Mouse (Mus musculus) MEL (cell line): ENCODE measurements around the gene Psd. TPM values are rescaled to one million over a fixed set of nuclear protein-coding genes. Genes with fewer than 3 reads are reported as not detected.

Experiments
- DNase-seq: peaks from one replicate; pipeline ENCODE4 v3.0.0; 2011; ENCODE audit warnings: low read depth, low spot score
- H3K27ac ChIP-seq: 2 replicates; pipeline ENCODE4 v1.5.1; 2012; ENCODE audit warnings: low read depth, mild to moderate bottlenecking, control low read depth, low read length, moderate library complexity; ENCODE audit not compliant: control insufficient read depth
- H3K27me3 ChIP-seq, 2 experiments: fragments of 150-350 bp in 1 of 2; sonication (generic) in 1 of 2; 2 replicates each; pipeline ENCODE4 v1.6.1; 2012; ENCODE audit warnings: low read length in 2 of 2, mild to moderate bottlenecking in 2 of 2, improper control_type of control experiment in 1 of 2, moderate library complexity in 1 of 2; ENCODE audit not compliant: insufficient read depth in 2 of 2, control insufficient read depth in 1 of 2
- H3K36me3 ChIP-seq, 2 experiments: 2 replicates each; pipeline ENCODE4 v1.6.1; 2012 to 2014; ENCODE audit warnings: low read length in 2 of 2, improper control_type of control experiment in 1 of 2, inconsistent platforms in 1 of 2, mild to moderate bottlenecking in 1 of 2; ENCODE audit not compliant: insufficient read depth in 2 of 2, control insufficient read depth in 1 of 2
- H3K4me1 ChIP-seq, 2 experiments: fragments of 150-350 bp in 1 of 2; sonication (generic) in 1 of 2; 2 replicates each; pipeline ENCODE4 v1.6.1; 2012; ENCODE audit warnings: low read length in 2 of 2, improper control_type of control experiment in 1 of 2, mild to moderate bottlenecking in 1 of 2; ENCODE audit not compliant: insufficient read depth in 2 of 2, control insufficient read depth in 1 of 2
- H3K4me3 ChIP-seq, 2 experiments: fragments of 150-350 bp in 1 of 2; sonication (generic) in 1 of 2; 2 replicates each; pipeline ENCODE4 v1.5.1; 2012; ENCODE audit warnings: low read depth in 2 of 2, low read length in 2 of 2, mild to moderate bottlenecking in 2 of 2, moderate library complexity in 2 of 2, control low read depth in 1 of 2, improper control_type of control experiment in 1 of 2; ENCODE audit not compliant: control insufficient read depth in 1 of 2, insufficient read depth in 1 of 2
- H3K79me2 ChIP-seq: 2 replicates; pipeline ENCODE4 v1.6.1; 2012; ENCODE audit warnings: mild to moderate bottlenecking, low read length, moderate library complexity; ENCODE audit not compliant: control insufficient read depth, poor library complexity, insufficient read depth
- H3K9ac ChIP-seq: 2 replicates; pipeline ENCODE4 v1.6.1; 2012; ENCODE audit warnings: low read depth, mild to moderate bottlenecking, control low read depth, low read length, moderate library complexity; ENCODE audit not compliant: control insufficient read depth, poor library complexity, severe bottlenecking
- H3K9me3 ChIP-seq: fragments of 150-350 bp; sonication (generic); replicated peaks from 2 replicates; pipeline ENCODE4 v1.6.1; 2012; ENCODE audit warnings: mild to moderate bottlenecking, low read length, improper control_type of control experiment, moderate library complexity; ENCODE audit not compliant: insufficient read depth
- CHD1 ChIP-seq: IDR thresholded peaks from 2 replicates; pipeline ENCODE4 v1.6.1; 2012; ENCODE audit warnings: low read depth, mild to moderate bottlenecking, inconsistent platforms, low read length, improper control_type of control experiment
- CHD2 ChIP-seq: IDR thresholded peaks from 2 replicates; pipeline ENCODE4 v1.6.1; 2011; ENCODE audit warnings: low read length, improper control_type of control experiment
- E2F4 ChIP-seq: IDR thresholded peaks from 2 replicates; pipeline ENCODE4 v1.6.1; 2011; ENCODE audit warnings: low read depth, low read length, improper control_type of control experiment, borderline replicate concordance
- EP300 ChIP-seq, 2 experiments: IDR thresholded peaks; 2 replicates each; pipeline ENCODE4 v1.6.1; 2011; ENCODE audit warnings: improper control_type of control experiment in 2 of 2, low read length in 2 of 2, low read depth in 1 of 2, mild to moderate bottlenecking in 1 of 2
- ETS1 ChIP-seq: IDR thresholded peaks from 2 replicates; pipeline ENCODE4 v1.6.1; 2012; ENCODE audit warnings: low read depth, mild to moderate bottlenecking, inconsistent platforms, low read length, improper control_type of control experiment, moderate library complexity
- GATA1 ChIP-seq: IDR thresholded peaks from 2 replicates; pipeline ENCODE4 v1.6.1; 2011; ENCODE audit warnings: low read depth, low read length, improper control_type of control experiment
- HCFC1 ChIP-seq: IDR thresholded peaks from 2 replicates; pipeline ENCODE4 v1.6.1; 2012; ENCODE audit warnings: low read depth, mild to moderate bottlenecking, inconsistent platforms, low read length, improper control_type of control experiment, moderate library complexity
- JUND ChIP-seq: IDR thresholded peaks from 2 replicates; pipeline ENCODE4 v1.6.1; 2011; ENCODE audit warnings: low read depth, mild to moderate bottlenecking, improper control_type of control experiment, low read length
- MAFK ChIP-seq: IDR thresholded peaks from 2 replicates; pipeline ENCODE4 v1.6.1; 2011; ENCODE audit warnings: low read depth, mild to moderate bottlenecking, low read length, improper control_type of control experiment, borderline replicate concordance
- MAZ ChIP-seq: IDR thresholded peaks from 2 replicates; pipeline ENCODE4 v1.6.1; 2012; ENCODE audit warnings: low read depth, mild to moderate bottlenecking, inconsistent platforms, low read length, improper control_type of control experiment
- MEF2A ChIP-seq: IDR thresholded peaks from 2 replicates; pipeline ENCODE4 v1.6.1; 2014; ENCODE audit warnings: low read depth, mild to moderate bottlenecking, inconsistent platforms, low read length, improper control_type of control experiment; ENCODE audit not compliant: poor library complexity, insufficient replicate concordance, severe bottlenecking; ENCODE audit errors: extremely low read depth
- MYB ChIP-seq: IDR thresholded peaks from 2 replicates; pipeline ENCODE4 v1.6.1; 2011; ENCODE audit warnings: mild to moderate bottlenecking, low read depth, low read length, improper control_type of control experiment
- NRF1 ChIP-seq: IDR thresholded peaks from 2 replicates; pipeline ENCODE4 v1.6.1; 2014; ENCODE audit warnings: low read depth, mild to moderate bottlenecking, inconsistent platforms, low read length, improper control_type of control experiment, moderate library complexity; ENCODE audit not compliant: poor library complexity, insufficient read depth, severe bottlenecking
- POLR2AphosphoS5 ChIP-seq: IDR thresholded peaks from 2 replicates; pipeline ENCODE4 v1.6.1; 2012; ENCODE audit warnings: low read depth, borderline replicate concordance, mild to moderate bottlenecking, inconsistent platforms, low read length, moderate library complexity, mixed read lengths
- RAD21 ChIP-seq: IDR thresholded peaks from 2 replicates; pipeline ENCODE4 v1.6.1; 2011; ENCODE audit warnings: mild to moderate bottlenecking, low read depth, low read length, improper control_type of control experiment
- RCOR1 ChIP-seq: IDR thresholded peaks from 2 replicates; pipeline ENCODE4 v1.6.1; 2012; ENCODE audit warnings: low read depth, mild to moderate bottlenecking, inconsistent platforms, low read length, improper control_type of control experiment
- SIN3A ChIP-seq: IDR thresholded peaks from 2 replicates; pipeline ENCODE4 v1.6.1; 2012; ENCODE audit warnings: low read length, improper control_type of control experiment, inconsistent platforms
- SMC3 ChIP-seq: IDR thresholded peaks from 2 replicates; pipeline ENCODE4 v1.6.1; 2011; ENCODE audit warnings: low read depth, low read length, improper control_type of control experiment
- TAL1 ChIP-seq: IDR thresholded peaks from 2 replicates; pipeline ENCODE4 v1.6.1; 2012; ENCODE audit warnings: mild to moderate bottlenecking, inconsistent platforms, low read length, moderate library complexity, mixed read lengths
- TBP ChIP-seq: IDR thresholded peaks from 2 replicates; pipeline ENCODE4 v1.8.0; 2011; ENCODE audit warnings: low read depth, low read length, improper control_type of control experiment
- ZMIZ1 ChIP-seq: IDR thresholded peaks from 2 replicates; pipeline ENCODE4 v1.6.1; 2012; ENCODE audit warnings: low read depth, mild to moderate bottlenecking, inconsistent platforms, low read length, improper control_type of control experiment, moderate library complexity
- ZNF384 ChIP-seq: IDR thresholded peaks from 2 replicates; pipeline ENCODE4 v1.6.1; 2012; ENCODE audit warnings: low read depth, mild to moderate bottlenecking, inconsistent platforms, low read length, improper control_type of control experiment
- polyA plus RNA-seq, 2 experiments: library from polyadenylated mRNA; stranded (reverse) in 1 of 2; unstranded in 1 of 2; fragments of >175 nt in 1 of 2; fragments of >200 nt in 1 of 2; gene quantifications; 2 replicates each; pipeline versions ENCODE4 v1.2.1 to v1.2.4; 2012; ENCODE audit warnings: low replicate concordance in 2 of 2, low read depth in 1 of 2; ENCODE audit not compliant: insufficient read length in 2 of 2, insufficient read depth in 1 of 2, missing spikeins in 1 of 2
- total RNA-seq: library from RNA; depleted of rRNA; stranded (reverse); fragments of 300-350 nt; gene quantifications from 2 replicates; pipeline ENCODE4 v1.2.3, GENCODE M21; 2012

The Psd gene
- total and polyA plus RNA-seq, 3 experiments, result 4.5 to 17.2 TPM; not detected in 1

DNA sequence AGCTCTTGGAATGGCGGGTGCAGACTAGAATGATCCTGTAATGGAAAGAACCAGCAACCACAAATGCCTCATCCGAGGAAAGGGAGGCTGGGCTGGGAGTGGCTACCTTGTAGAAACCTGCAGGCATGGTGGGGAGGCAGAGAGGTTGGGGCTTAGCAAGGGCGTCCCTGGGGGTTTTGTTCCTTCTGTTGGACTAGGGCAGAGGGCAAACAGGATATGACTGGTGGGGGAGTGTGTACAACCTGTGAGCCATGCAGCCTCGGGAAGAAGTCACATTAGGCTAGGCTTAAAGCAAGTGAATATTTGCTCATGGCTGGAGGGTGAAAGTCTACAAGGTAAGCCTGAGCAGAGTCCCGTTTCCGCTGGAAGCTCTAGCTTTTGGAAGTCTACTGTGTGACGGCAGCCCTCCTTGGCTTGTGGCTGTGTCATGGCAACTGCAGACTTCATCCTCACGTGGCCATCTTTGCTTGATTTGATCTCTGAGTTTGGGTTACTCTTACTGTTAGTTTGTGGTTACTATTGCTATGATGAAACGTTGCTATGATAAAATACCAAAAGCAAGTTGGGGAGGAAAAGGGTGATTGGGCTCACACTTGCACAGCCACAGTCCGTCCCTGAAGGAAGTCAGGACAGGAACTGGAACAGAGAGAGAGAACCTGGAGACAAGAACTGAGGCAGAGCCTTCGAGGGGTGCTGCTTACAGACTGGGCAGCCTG is 36.5 kb upstream of the Psd start:
- no peak for TF ChIP-seq NRF1
- TF ChIP-seq GATA1, result no peak
- no peak for TF ChIP-seq SIN3A
- no peak for TF ChIP-seq CHD1
- no peak for TF ChIP-seq E2F4
- no peak for TF ChIP-seq EP300 (IDR thresholded peaks at IDR 0.05; ENCODE audit: low read depth in 1 of 2, low read length in 2 of 2)
- TF ChIP-seq CHD2, result no peak
- no peak for TF ChIP-seq ZMIZ1
- TF ChIP-seq RCOR1, result no peak
- H3K36me3 ChIP-seq, result no peaks in the 10 kb centered on the region
- H3K9ac ChIP-seq, result no peak overlapping the region
- DNase-seq, result no peak
- H3K4me3 ChIP-seq, result no peak overlapping the region
- H3K79me2 ChIP-seq, result no peaks in the 10 kb centered on the region
- no peaks in the 10 kb centered on the region for H3K27me3 ChIP-seq
- 0 out of 4 replicates have a peak, but pooled peaks cover 0 to under 1% of the 10 kb centered on the region in 2 experiments for H3K4me1 ChIP-seq
- no peak overlapping the region for H3K27ac ChIP-seq
- no peaks in the 10 kb centered on the region for H3K9me3 ChIP-seq

DNA sequence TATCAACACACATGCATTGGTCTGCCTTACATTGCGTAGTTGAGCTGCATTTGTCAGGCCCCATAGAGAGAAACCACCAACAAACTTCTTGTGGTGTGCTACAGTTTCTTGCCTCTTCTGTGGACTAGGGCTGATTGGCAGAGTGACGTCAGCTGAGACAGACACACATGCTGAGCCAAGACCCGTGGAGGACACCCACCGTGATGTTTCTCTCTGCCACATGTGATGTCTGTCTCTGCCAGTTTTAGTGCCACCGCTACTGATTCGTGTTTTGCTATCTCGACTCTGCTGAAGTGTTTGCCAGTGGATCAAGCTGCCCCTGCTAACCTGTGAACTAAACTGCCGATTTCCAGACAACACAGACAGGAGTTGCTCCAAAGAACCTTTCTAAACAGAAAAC is 35.1 kb upstream of the Psd start:
- DNase-seq, result no peak
- Histone ChIP-seq H3K79me2 (no peaks in the 10 kb centered on the region), H3K36me3 (peaks cover 0 to 5% of the 10 kb centered on the region in 2 experiments; a peak in 2 of 4 replicates), H3K27me3 (no peaks in the 10 kb centered on the region), H3K4me3 (no peak overlapping the region), H3K27ac (no peak overlapping the region), H3K9me3 (no peaks in the 10 kb centered on the region), H3K9ac (no peak overlapping the region), H3K4me1 (peaks cover 5 to 10% of the 10 kb centered on the region in 2 experiments; a peak in 3 of 4 replicates)
- TF ChIP-seq TAL1 (no peak), MAFK (no peak), ZNF384 (no peak), GATA1 (no peak), HCFC1 (no peak), E2F4 (no peak), ETS1 (no peak), MYB (no peak), RCOR1 (no peak), RAD21 (no peak), TBP (no peak), MAZ (no peak), MEF2A (no peak), SMC3 (no peak), JUND (no peak), POLR2AphosphoS5 (no peak)
- TF ChIP-seq, all 39 proteins: peak for 0
